Mouse (Mus musculus) testis, adult 2 months (tissue): ENCODE data around the gene Chst1.

Experiments used
- CTCF ChIP-seq: fragments of 200-500 bp; IDR thresholded peaks from 2 replicates; pipeline ENCODE4 v1.5.1; 2012; ENCODE audit warnings: low read depth, mild to moderate bottlenecking, inconsistent platforms, low read length, moderate library complexity; ENCODE audit not compliant: control insufficient read depth, insufficient read depth, insufficient replicate concordance
- POLR2A ChIP-seq: fragments of 200-500 bp; IDR thresholded peaks from 2 replicates; pipeline ENCODE4 v1.6.1; 2012; ENCODE audit warnings: low read depth, mild to moderate bottlenecking, inconsistent platforms, low read length, moderate library complexity; ENCODE audit not compliant: control insufficient read depth

DNA sequence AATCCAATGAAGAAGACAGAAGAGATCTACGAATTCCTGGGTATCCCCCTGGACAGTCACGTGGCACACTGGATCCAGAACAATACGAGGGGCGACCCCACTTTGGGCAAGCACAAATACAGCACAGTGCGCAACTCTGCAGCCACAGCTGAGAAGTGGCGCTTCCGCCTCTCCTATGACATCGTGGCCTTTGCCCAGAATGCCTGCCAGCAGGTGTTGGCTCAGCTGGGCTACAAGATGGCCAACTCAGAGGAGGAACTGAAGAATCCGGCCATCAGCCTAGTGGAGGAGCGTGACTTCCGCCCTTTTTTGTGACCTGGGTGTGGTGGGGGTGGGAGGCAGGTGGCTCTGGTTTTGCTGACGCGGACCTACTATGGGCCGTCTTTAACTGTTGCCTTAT, 14.6 kb downstream of the Chst1 start:
- TF ChIP-seq CTCF (no peak), POLR2A (no peak)
